Mouse (Mus musculus) kidney, postnatal 0 days (tissue): ENCODE results near the gene Tmem40. TPM values are rescaled to one million over a fixed set of nuclear protein-coding genes. Genes with fewer than 3 reads are reported as not detected.

Source experiments
- ATAC-seq: fragments of 200-750 bp; cut with Nextera tagmentation; replicated peaks from 2 replicates; pipeline ENCODE4 v1.8.0; 2017; ENCODE audit warnings: low read depth, moderate number of reproducible peaks, moderate TSS enrichment, moderate library complexity; ENCODE audit not compliant: low FRiP score
- DNase-seq: peaks from one replicate; pipeline ENCODE4 v3.0.0-alpha.2; 2016; ENCODE audit warnings: low spot score
- H3K27ac ChIP-seq: fragments of 300-500 bp; sonication (generic); 2 replicates; pipeline ENCODE4 v1.5.1; 2014; ENCODE audit warnings: mild to moderate bottlenecking
- H3K27me3 ChIP-seq: fragments of 300-500 bp; sonication (generic); 2 replicates; pipeline ENCODE4 v1.6.1; 2014; ENCODE audit warnings: low read length, mixed read lengths; ENCODE audit not compliant: insufficient read depth
- H3K36me3 ChIP-seq: fragments of 300-500 bp; sonication (generic); 2 replicates; pipeline ENCODE4 v1.6.1; 2014; ENCODE audit warnings: low read length, mixed read lengths; ENCODE audit not compliant: insufficient read depth
- H3K4me1 ChIP-seq: fragments of 300-500 bp; sonication (generic); replicated peaks from 2 replicates; pipeline ENCODE4 v1.6.1; 2014; ENCODE audit warnings: antibody characterized with exemption, low read length, mixed read lengths; ENCODE audit not compliant: insufficient read depth
- H3K4me2 ChIP-seq: fragments of 300-500 bp; sonication (generic); 2 replicates; pipeline ENCODE4 v1.6.1; 2014; ENCODE audit warnings: mild to moderate bottlenecking, low read length, moderate library complexity, mixed read lengths
- H3K4me3 ChIP-seq: fragments of 300-500 bp; sonication (generic); replicated peaks from 2 replicates; pipeline ENCODE4 v1.5.1; 2014; ENCODE audit warnings: low read depth, low read length
- H3K9ac ChIP-seq: fragments of 300-500 bp; sonication (generic); 2 replicates; pipeline ENCODE4 v1.6.1; 2014; ENCODE audit warnings: low read depth, low read length
- H3K9me3 ChIP-seq: fragments of 300-500 bp; sonication (generic); replicated peaks from 2 replicates; pipeline ENCODE4 v1.6.1; 2016; ENCODE audit warnings: low read length, inconsistent platforms, mixed read lengths
- CTCF ChIP-seq: IDR thresholded peaks from 2 replicates; pipeline ENCODE4 v1.5.1; 2016; ENCODE audit warnings: antibody characterized with exemption, low read depth, mild to moderate bottlenecking, moderate library complexity
- WGBS: fragments of 180-500 bp; shearing (Covaris S2); extraction: QIAGEN DNeasy Blood & Tissue Kit; methylation state at CpG from one replicate; pipeline ENCODE4 v1.1.7; 2014; 5-methylcytosine and 5-hydroxymethylcytosine counted together
- polyA plus RNA-seq: library from polyadenylated mRNA; unstranded; fragments of >200 nt; fragmentation: Nextera tagmentation; extraction: Ambion mirVana; gene quantifications from 2 replicates; pipeline ENCODE4 v1.2.1, GENCODE M21; 2015

Gene Tmem40
- polyA plus RNA-seq, 1 experiment from 2014 or later, result 1.8 TPM

- H3K27ac ChIP-seq, result no peak overlapping the region
- no peaks in the 10 kb centered on the region; the same call in 1 of the 2 replicates for H3K9me3 ChIP-seq
- DNase-seq (peak; percentile 28), ATAC-seq (no peak)
- TF ChIP-seq CTCF, result peak; percentile 69
- H3K4me1 ChIP-seq, result peaks cover 6% of the 10 kb centered on the region
- no peaks in the 10 kb centered on the region for H3K36me3 ChIP-seq
- WGBS, result 90% methylated on average over 1 of the region's 1 CpGs
- no peak overlapping the region for H3K9ac ChIP-seq
- H3K4me2 ChIP-seq, result no peak overlapping the region
- no peaks in the 10 kb centered on the region for H3K27me3 ChIP-seq
- no peak overlapping the region for H3K4me3 ChIP-seq
Measured at GRCm38 (mm10) chr6:115727108-115727507, 35.1 kb downstream of the Tmem40 start.

GRCm38 (mm10) chr6:115722246-115722645, 40.0 kb downstream of the Tmem40 start:
- Histone ChIP-seq H3K27me3 (no peaks in the 10 kb centered on the region), H3K4me1 (no peaks in the 10 kb centered on the region), H3K27ac (no peak overlapping the region), H3K9ac (no peak overlapping the region), H3K4me3 (no peak overlapping the region), H3K36me3 (no peaks in the 10 kb centered on the region), H3K9me3 (no peaks in the 10 kb centered on the region; the same call in 1 of the 2 replicates), H3K4me2 (no peak overlapping the region)
- 78% methylated on average over 5 of the region's 5 CpGs for WGBS
- no peak for DNase-seq
- ATAC-seq, result no peak
- TF ChIP-seq CTCF, result no peak

DNA sequence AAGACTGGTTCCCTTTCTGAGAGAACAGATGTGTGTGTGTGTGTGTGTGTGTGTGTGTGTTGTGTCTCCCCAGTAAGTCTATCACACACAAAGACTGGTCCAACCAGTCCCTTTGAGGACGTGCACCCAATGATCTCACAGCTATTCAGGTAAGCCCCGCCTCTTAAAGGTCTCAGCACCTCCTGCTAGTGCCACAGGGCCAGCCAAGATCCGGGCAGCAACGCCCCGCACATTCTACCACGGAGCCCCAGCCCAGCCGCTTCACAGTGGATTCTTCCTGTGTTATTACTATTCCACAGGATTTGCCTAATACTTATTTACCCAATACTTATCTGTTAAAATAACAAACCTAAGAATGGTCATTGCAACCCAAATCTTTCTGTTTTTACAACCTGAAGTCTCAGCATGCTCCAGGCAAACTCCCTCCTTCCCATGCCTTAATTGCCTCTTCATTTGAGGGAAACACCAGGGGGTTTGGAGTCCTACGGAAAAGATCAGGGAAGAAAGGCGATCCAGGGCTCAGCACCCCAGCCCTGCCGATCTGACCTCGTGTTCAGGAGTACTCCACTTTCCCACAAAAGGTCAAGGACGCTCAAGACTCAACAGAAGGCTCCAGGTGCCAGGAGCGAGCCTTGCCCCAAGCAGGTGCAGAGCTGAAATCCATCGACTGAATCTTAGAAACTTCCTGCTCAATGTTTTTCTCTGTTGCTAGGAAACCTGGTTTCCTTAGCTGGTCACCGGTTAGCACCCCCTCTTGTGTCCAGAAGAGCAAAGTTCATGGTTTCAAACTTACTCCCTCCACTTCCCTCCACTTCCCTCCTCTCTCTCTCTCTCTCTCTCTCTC, 44.3 kb downstream of the Tmem40 start:
- ATAC-seq, result peak; percentile 88
- Histone ChIP-seq H3K27ac (peak overlapping the region; percentile 71), H3K4me1 (no peaks in the 10 kb centered on the region), H3K4me2 (peak overlapping the region; percentile 50), H3K36me3 (no peaks in the 10 kb centered on the region), H3K9ac (0 out of 2 replicates have a peak overlapping the region, but pooled peaks have one; percentile 18), H3K4me3 (no peak overlapping the region; the same call in 1 of the 2 replicates), H3K9me3 (no peaks in the 10 kb centered on the region), H3K27me3 (no peaks in the 10 kb centered on the region)
- DNase-seq, result peak; percentile 88
- WGBS, result 2% methylated on average over 15 of the region's 15 CpGs
- peak; percentile 66 for TF ChIP-seq CTCF

DNA sequence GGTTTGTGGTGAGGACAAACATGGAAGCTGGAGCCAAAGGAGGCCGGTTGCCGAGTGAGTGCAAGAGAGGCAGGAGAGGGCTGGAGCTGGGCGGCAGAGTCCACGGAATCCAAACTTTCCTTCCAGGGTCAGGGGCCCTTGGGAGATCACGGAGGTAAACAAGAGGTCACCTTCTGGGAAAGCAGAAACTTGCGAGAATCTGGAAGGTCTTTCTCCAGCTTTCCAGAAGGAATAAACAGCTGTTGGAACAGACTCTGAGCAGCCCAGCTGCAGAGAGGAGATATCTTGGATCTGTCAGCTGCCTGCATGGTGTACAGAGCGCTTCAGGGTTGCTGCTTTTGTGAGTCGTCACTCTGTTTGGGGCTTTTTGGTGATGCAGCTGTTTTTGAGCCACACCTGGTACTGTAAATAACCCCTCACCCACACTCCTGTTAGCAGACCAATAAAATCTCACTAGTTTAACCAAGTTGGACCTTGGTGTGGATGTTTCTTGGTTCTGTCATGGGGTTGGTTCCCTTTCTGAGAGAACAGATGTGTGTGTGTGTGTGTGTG, 45.0 kb downstream of the Tmem40 start:
- Histone ChIP-seq H3K4me3 (no peak overlapping the region), H3K9me3 (no peaks in the 10 kb centered on the region), H3K27ac (peak overlapping the region; percentile 71), H3K4me2 (0 out of 2 replicates have a peak overlapping the region, but pooled peaks have one; percentile 4), H3K36me3 (no peaks in the 10 kb centered on the region), H3K4me1 (no peaks in the 10 kb centered on the region), H3K27me3 (no peaks in the 10 kb centered on the region), H3K9ac (no peak overlapping the region)
- TF ChIP-seq CTCF, result no peak
- 13% methylated on average over 8 of the region's 8 CpGs for WGBS
- ATAC-seq, result peak; percentile 53
- DNase-seq, result no peak

GRCm38 (mm10) chr6:115711261-115711660, 50.9 kb downstream of the Tmem40 start:
- Histone ChIP-seq H3K36me3 (no peaks in the 10 kb centered on the region), H3K4me1 (no peaks in the 10 kb centered on the region), H3K9ac (no peak overlapping the region), H3K27ac (no peak overlapping the region), H3K4me2 (no peak overlapping the region), H3K4me3 (no peak overlapping the region), H3K9me3 (no peaks in the 10 kb centered on the region), H3K27me3 (no peaks in the 10 kb centered on the region)
- DNase-seq, result no peak
- no peak for TF ChIP-seq CTCF
- 41% methylated on average over 2 of the region's 3 CpGs for WGBS
- ATAC-seq, result no peak; the same call in 1 of the 2 replicates

GRCm38 (mm10) chr6:115702901-115703300, 59.3 kb downstream of the Tmem40 start:
- 80% methylated on average over 5 of the region's 5 CpGs for WGBS
- H3K9me3 ChIP-seq, result no peaks in the 10 kb centered on the region
- peak; percentile 42 for DNase-seq
- H3K27me3 ChIP-seq, result no peaks in the 10 kb centered on the region
- H3K4me2 ChIP-seq, result no peak overlapping the region
- no peak; the same call in 1 of the 2 replicates for TF ChIP-seq CTCF
- ATAC-seq, result no peak
- H3K9ac ChIP-seq, result no peak overlapping the region
- no peak overlapping the region for H3K4me3 ChIP-seq
- H3K36me3 ChIP-seq, result no peaks in the 10 kb centered on the region
- no peak overlapping the region for H3K27ac ChIP-seq
- no peaks in the 10 kb centered on the region for H3K4me1 ChIP-seq
